Mouse (Mus musculus) bone marrow macrophage, adult 2 months (primary cell): Measurements from ENCODE around the gene Gan.

Experiments used
- CTCF ChIP-seq: IDR thresholded peaks from 2 replicates; pipeline ENCODE4 v1.5.1; 2012; ENCODE audit warnings: low read depth, mild to moderate bottlenecking, low read length, moderate library complexity
- POLR2A ChIP-seq: IDR thresholded peaks from 2 replicates; pipeline ENCODE4 v1.6.1; 2012; ENCODE audit warnings: mild to moderate bottlenecking, low read depth, low read length, borderline replicate concordance

- peak; percentile 40; the same call in 1 of the 2 replicates for TF ChIP-seq CTCF
- no peak for TF ChIP-seq POLR2A
Measured at GRCm38 (mm10) chr8:117198141-117198935, 40.4 kb downstream of the Gan start.
